Mouse (Mus musculus) liver, embryonic 15.5 days (tissue): ENCODE data around the gene Nsg1. TPM values are rescaled to one million over a fixed set of nuclear protein-coding genes. Genes with fewer than 3 reads are reported as not detected.

Source experiments
- ATAC-seq: fragments of 200-750 bp; cut with Nextera tagmentation; 2 replicates; pipeline ENCODE4 v1.8.0; 2017; ENCODE audit warnings: moderate number of reproducible peaks, mild to moderate bottlenecking, moderate library complexity; ENCODE audit not compliant: insufficient read depth
- H3K27ac ChIP-seq: fragments of 300-500 bp; sonication (generic); replicated peaks from 2 replicates; pipeline ENCODE4 v1.5.1; 2015; ENCODE audit warnings: mild to moderate bottlenecking, inconsistent platforms
- H3K27me3 ChIP-seq: fragments of 300-500 bp; sonication (generic); 2 replicates; pipeline ENCODE4 v1.6.1; 2015; ENCODE audit warnings: mild to moderate bottlenecking, inconsistent platforms
- H3K36me3 ChIP-seq: fragments of 300-500 bp; sonication (generic); replicated peaks from 2 replicates; pipeline ENCODE4 v1.6.1; 2015; ENCODE audit warnings: moderate library complexity, mild to moderate bottlenecking, inconsistent platforms
- H3K4me1 ChIP-seq: fragments of 300-500 bp; sonication (generic); replicated peaks from 2 replicates; pipeline ENCODE4 v1.6.1; 2015; ENCODE audit warnings: inconsistent platforms
- H3K4me2 ChIP-seq: fragments of 300-500 bp; sonication (generic); 2 replicates; pipeline ENCODE4 v1.6.1; 2015; ENCODE audit warnings: moderate library complexity, mild to moderate bottlenecking, inconsistent platforms
- H3K4me3 ChIP-seq: fragments of 300-500 bp; sonication (generic); replicated peaks from 2 replicates; pipeline ENCODE4 v1.5.1; 2015; ENCODE audit warnings: mild to moderate bottlenecking, inconsistent platforms
- H3K9ac ChIP-seq: fragments of 300-500 bp; sonication (generic); 2 replicates; pipeline ENCODE4 v1.6.1; 2015; ENCODE audit warnings: moderate library complexity, mild to moderate bottlenecking, inconsistent platforms
- H3K9me3 ChIP-seq: fragments of 300-500 bp; sonication (generic); replicated peaks from 2 replicates; pipeline ENCODE4 v1.6.1; 2016; ENCODE audit warnings: inconsistent platforms
- WGBS: fragments of 180-500 bp; shearing (Covaris S2); methylation state at CpG from one replicate; pipeline ENCODE4 v1.1.7; 2015; ENCODE audit warnings: mixed read lengths; ENCODE audit not compliant: insufficient replicate concordance; 5-methylcytosine and 5-hydroxymethylcytosine counted together
- polyA plus RNA-seq: library from polyadenylated mRNA; unstranded; fragments of >200 nt; fragmentation: Nextera tagmentation; extraction: Ambion mirVana; gene quantifications from 2 replicates; pipeline ENCODE4 v1.2.1, GENCODE M21; 2015

The Nsg1 gene
- polyA plus RNA-seq, 1 experiment from 2014 or later, result 3.2 TPM

DNA sequence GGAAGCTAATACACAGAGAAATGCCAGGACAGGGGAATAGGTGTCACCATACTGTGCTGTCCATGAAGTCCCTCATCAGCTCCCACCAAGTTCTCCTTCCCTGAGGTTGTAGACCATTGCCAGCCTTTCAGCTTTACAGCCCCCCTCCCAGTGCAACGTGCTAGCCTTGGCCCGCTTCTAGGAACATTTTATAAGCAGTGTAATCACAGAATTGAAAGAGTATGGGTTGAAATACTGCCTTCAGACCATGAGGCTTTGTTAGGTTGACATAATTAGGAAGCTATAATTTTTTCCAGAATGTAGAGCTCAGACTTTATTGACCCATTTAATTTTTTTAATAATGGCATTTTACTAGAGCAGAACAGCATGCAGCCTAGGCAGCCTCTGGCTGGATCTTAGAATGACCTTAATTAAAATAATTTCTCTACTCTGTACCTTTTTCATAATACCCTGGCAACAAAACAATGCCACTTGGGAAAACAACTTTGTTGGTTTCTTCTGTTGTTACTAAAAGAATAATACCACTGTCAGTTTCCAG is 60.5 kb downstream of the Nsg1 start:
- Histone ChIP-seq H3K4me2 (no peak overlapping the region), H3K9me3 (no peaks in the 10 kb centered on the region), H3K9ac (no peak overlapping the region), H3K4me3 (no peak overlapping the region), H3K27me3 (no peaks in the 10 kb centered on the region), H3K36me3 (no peaks in the 10 kb centered on the region), H3K27ac (no peak overlapping the region), H3K4me1 (no peaks in the 10 kb centered on the region)
- no peak for ATAC-seq
- WGBS, result 70% methylated on average over 2 of the region's 2 CpGs

DNA sequence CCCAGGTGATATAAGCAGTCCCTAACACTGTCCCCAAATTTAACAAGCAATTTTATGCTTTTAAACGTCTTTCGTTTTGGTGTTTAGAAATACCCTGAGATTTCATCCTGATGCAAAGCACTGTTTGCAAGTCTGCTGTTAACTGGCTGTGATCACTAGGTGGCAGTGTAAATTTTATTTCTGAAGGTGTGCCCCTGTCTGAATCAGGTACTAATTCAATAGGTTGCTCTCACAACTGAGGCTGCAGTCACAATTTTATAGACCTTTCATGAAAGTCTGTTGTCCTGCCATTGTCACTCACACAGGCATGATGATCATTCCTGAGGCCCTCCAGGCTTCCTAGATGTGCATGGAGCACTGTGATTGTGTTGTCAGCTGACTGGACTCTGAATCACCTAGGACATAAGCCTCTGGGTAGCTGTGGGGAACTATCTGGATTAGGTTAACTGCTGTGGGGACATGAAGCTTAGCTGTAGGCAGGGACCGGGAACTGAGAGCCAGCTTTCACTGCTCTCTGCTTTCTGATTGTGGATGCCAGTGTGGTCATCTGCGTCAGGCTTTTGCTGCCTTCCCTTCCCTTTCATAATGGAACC is 62.1 kb downstream of the Nsg1 start:
- Histone ChIP-seq H3K9me3 (no peaks in the 10 kb centered on the region), H3K9ac (no peak overlapping the region), H3K27me3 (no peaks in the 10 kb centered on the region), H3K36me3 (no peaks in the 10 kb centered on the region), H3K4me3 (no peak overlapping the region), H3K4me1 (no peaks in the 10 kb centered on the region), H3K27ac (no peak overlapping the region), H3K4me2 (no peak overlapping the region)
- no peak for ATAC-seq
- 66% methylated on average over 4 of the region's 4 CpGs for WGBS

DNA sequence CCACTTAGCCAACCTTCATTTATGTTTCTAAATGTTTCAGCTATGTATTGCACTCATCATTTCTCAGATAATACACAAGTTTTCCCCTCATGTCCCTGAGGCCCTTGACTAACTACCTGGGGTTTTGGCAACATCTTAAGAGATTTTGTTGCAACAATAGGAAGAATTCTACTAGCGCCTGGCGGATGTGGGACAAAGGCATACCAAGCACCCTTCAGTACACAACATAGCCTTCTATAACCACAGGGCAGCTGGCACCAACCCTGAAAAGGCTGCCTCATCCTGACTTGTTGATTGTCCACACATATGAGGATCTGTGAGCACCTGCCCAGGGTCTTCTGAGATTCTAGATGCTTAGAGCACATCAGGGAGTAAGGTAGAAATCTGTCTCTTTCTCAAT is 65.4 kb downstream of the Nsg1 start:
- no peaks in the 10 kb centered on the region for H3K27me3 ChIP-seq
- H3K9me3 ChIP-seq, result no peaks in the 10 kb centered on the region
- ATAC-seq, result no peak

DNA sequence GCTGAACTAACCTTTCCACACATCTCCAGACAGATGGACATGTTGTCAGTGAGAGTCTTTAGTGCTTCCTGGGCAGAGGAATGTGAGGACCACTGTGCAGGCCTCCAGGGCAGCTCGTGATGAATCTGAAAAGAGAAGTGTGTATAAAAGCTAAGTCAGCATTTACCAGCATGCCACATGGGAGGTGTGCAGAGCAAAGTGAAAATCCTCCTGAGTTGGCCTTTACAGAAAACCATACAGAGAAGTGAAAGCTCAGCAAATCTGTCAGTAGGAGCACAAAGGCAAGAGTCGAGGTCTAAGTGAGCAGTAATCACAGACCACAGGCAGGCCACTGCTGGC is 67.8 kb downstream of the Nsg1 start:
- H3K27ac ChIP-seq, result no peak overlapping the region
- H3K27me3 ChIP-seq, result no peaks in the 10 kb centered on the region
- no peaks in the 10 kb centered on the region for H3K36me3 ChIP-seq
- H3K9ac ChIP-seq, result no peak overlapping the region
- 36% methylated on average over 2 of the region's 2 CpGs for WGBS
- H3K4me1 ChIP-seq, result no peaks in the 10 kb centered on the region
- no peak for ATAC-seq
- H3K4me3 ChIP-seq, result no peak overlapping the region
- no peaks in the 10 kb centered on the region for H3K9me3 ChIP-seq
- H3K4me2 ChIP-seq, result no peak overlapping the region

More for the DNA sequence above, 65.4 kb downstream of the Nsg1 start:
- H3K4me1 ChIP-seq, result no peaks in the 10 kb centered on the region
- H3K9ac ChIP-seq, result no peak overlapping the region
- H3K27ac ChIP-seq, result no peak overlapping the region
- H3K4me2 ChIP-seq, result no peak overlapping the region
- H3K4me3 ChIP-seq, result no peak overlapping the region
- 70% methylated on average over 2 of the region's 2 CpGs for WGBS
- H3K36me3 ChIP-seq, result no peaks in the 10 kb centered on the region

DNA sequence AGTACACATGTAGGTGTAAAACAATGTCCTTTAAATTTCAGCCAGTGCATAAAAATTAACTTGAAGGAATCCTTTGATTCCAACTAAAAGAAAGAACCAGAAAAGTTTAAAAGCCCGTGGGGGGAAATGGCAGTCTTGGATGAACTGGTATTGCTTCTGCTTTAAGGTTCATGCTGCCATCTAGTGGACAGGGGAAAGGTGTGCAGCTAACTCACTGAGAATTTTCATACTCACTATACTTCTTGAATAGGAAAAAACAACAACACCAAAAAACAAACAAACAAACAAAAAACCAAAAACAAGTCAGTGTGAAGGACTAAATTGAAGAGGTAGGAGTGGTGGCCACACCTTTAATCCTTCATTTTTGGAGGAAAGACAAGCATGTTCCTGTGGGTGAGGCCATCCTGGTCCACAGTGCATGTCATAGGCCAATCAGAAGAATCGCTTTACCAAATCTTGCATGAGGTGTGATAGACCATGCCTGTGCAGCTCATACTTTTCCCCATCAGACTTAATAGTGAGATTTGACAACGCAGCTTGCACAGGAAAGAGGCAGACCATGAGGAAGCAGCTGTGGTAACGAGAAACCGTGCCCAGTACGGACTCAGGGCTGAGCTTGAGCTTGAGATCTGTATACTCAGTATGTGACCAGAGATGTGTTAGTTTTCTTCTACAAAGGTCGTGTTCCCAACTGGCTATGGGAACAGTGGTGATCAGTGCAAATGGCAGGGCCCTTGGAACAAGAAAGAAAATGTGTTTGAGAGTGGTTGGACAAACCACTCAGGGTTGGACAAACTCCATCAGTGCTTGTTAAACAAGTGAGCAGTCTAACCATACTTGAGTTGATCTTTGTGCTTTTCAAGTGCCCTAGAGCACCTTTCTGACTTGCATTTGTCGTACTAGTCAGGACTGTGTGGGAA is 68.4 kb downstream of the Nsg1 start:
- 46% methylated on average over 8 of the region's 8 CpGs for WGBS

DNA sequence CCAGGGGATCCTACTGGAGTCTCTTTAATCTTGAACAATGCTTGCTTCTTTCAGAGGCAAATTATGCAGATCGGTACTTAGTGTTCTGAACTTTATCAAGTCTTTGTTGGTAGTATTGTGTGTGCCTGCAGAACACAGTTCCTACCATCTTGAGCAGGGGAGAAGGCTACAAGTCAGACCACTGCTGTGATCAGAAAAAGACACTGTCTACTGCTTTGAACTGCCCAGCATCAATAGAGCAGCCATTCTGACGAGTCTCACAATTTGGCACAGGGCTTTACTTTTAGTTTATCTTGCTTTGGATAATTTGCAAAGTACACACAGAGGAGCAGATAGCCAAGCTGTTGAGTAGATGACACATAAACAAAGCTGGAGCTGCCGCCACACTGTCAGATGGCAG is 69.1 kb downstream of the Nsg1 start:
- WGBS, result 76% methylated on average over 3 of the region's 3 CpGs
- no peaks in the 10 kb centered on the region for H3K36me3 ChIP-seq
- no peak overlapping the region for H3K4me2 ChIP-seq
- no peak overlapping the region for H3K4me3 ChIP-seq
- no peaks in the 10 kb centered on the region for H3K27me3 ChIP-seq
- H3K4me1 ChIP-seq, result no peaks in the 10 kb centered on the region
- H3K9ac ChIP-seq, result no peak overlapping the region
- no peak overlapping the region for H3K27ac ChIP-seq
- no peak for ATAC-seq
- H3K9me3 ChIP-seq, result no peaks in the 10 kb centered on the region

More for the DNA sequence above, 68.4 kb downstream of the Nsg1 start:
- H3K27ac ChIP-seq, result no peak overlapping the region
- H3K27me3 ChIP-seq, result no peaks in the 10 kb centered on the region
- H3K36me3 ChIP-seq, result no peaks in the 10 kb centered on the region
- H3K4me1 ChIP-seq, result no peaks in the 10 kb centered on the region
- no peak overlapping the region for H3K9ac ChIP-seq
- no peak overlapping the region for H3K4me3 ChIP-seq
- H3K9me3 ChIP-seq, result no peaks in the 10 kb centered on the region
- H3K4me2 ChIP-seq, result no peak overlapping the region
- ATAC-seq, result no peak

DNA sequence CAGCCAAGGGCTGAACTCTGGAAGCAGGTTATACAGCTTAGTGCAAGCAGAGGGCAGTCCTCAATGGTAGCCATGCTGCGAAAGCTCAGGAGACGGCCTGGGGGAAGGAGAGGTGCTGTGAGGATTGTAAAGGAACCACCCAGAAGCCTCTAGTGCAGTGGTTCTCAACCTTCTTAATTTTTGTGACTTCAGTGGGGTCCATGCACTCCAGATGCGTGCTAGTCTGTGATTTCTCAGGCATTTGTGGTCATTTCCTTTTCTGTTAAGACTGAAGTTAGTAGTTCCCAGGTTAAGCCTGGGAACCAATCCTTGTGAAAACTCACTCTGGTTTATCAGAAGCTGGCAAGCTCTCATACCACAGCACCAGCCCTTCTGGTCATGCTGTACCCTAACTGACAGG is 69.6 kb downstream of the Nsg1 start:
- no peaks in the 10 kb centered on the region for H3K27me3 ChIP-seq

More for the DNA sequence above, 69.6 kb downstream of the Nsg1 start:
- Histone ChIP-seq H3K27ac (no peak overlapping the region), H3K4me3 (no peak overlapping the region), H3K4me1 (no peaks in the 10 kb centered on the region), H3K9ac (no peak overlapping the region), H3K36me3 (no peaks in the 10 kb centered on the region), H3K4me2 (no peak overlapping the region), H3K9me3 (no peaks in the 10 kb centered on the region)
- no peak for ATAC-seq
- 73% methylated on average over 3 of the region's 3 CpGs for WGBS

Other genes starting within 250 kb of the Nsg1 start
- gene Stx18, start 121.2 kb downstream of the Nsg1 start, polyA plus RNA-seq, result 12.5 TPM in 2 replicates
- 2.7 and 2.9 TPM in 2 replicates for gene Zbtb49, start 60.5 kb upstream of the Nsg1 start, polyA plus RNA-seq
- gene Lyar, start 60.6 kb upstream of the Nsg1 start, polyA plus RNA-seq, result 37.0 and 47.7 TPM in 2 replicates
- gene Tmem128, start 100.3 kb upstream of the Nsg1 start, polyA plus RNA-seq, result 34.1 and 39.8 TPM in 2 replicates
- gene Otop1, start 116.1 kb upstream of the Nsg1 start, polyA plus RNA-seq, result not detected in 2 replicates
- gene Drd5, start 159.5 kb upstream of the Nsg1 start, polyA plus RNA-seq, result not detected in 2 replicates